Mouse (Mus musculus): Measurements from ENCODE around the gene Il17rb. TPM values are rescaled to one million over a fixed set of nuclear protein-coding genes. Genes with fewer than 3 reads are reported as not detected.

Il17rb gene
- polyA plus RNA-seq, 1 experiment from 2014 or later, result 0.69 TPM

DNA sequence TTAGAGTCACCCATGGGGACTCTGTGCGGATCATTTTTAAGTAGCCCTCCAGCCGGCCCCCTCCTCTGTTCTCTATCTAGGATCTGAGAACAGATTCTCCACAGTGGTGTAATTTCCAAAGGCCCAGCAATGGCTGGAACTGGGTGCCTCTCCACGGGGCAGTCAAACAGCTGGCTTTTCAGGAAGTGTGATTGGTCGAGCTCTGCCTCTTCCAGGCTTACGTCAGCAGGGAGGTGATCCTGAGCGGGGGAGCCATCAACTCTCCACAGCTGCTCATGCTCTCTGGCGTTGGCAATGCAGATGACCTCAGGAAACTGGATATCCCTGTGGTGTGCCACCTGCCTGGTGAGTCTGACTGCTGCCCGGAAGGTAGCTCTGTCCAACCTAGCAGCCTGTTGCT is 24.7 kb upstream of the Il17rb start:
- no peak overlapping the region for H3K4me3 ChIP-seq
- no peak for DNase-seq (ENCODE audit: low spot score)
- H3K27ac ChIP-seq, result no peak overlapping the region
- H3K9me3 ChIP-seq (replicated peaks), result no peaks in the 10 kb centered on the region
- H3K4me1 ChIP-seq, result peaks cover 13% of the 10 kb centered on the region; the same call in 1 of the 2 replicates
- 66% methylated on average over 8 of the region's 8 CpGs for WGBS
- no peaks in the 10 kb centered on the region for H3K36me3 ChIP-seq
- H3K27me3 ChIP-seq (ENCODE audit: low read depth, poor library complexity, severe bottlenecking), result no peaks in the 10 kb centered on the region

DNA sequence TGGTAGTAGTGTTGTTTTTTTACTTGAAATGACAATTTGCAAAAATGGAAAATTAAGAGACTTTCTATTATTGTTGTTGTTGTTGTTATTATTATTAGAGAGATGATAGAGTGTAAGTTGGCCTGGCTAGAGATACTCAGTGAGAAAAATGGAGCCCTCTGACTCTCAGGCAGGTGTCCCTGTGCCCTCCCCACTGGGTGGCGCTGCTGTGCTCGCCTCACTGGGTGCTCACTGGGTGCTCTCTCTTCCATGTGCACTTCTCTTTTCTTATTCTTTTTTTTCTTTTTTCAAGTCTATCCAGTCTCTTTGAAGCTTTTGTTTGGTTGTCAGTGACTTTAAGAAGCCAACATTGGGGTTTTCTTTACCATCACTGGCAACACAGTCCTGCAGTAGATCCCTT is 18.7 kb upstream of the Il17rb start:
- Histone ChIP-seq H3K27ac (no peak overlapping the region), H3K27me3 (ENCODE audit: low read depth, poor library complexity, severe bottlenecking) (no peaks in the 10 kb centered on the region), H3K4me1 (no peaks in the 10 kb centered on the region), H3K36me3 (no peaks in the 10 kb centered on the region), H3K4me3 (no peak overlapping the region), H3K9me3 (replicated peaks) (no peaks in the 10 kb centered on the region)
- DNase-seq (ENCODE audit: low spot score), result no peak
- 46% methylated on average over 2 of the region's 2 CpGs for WGBS

DNA sequence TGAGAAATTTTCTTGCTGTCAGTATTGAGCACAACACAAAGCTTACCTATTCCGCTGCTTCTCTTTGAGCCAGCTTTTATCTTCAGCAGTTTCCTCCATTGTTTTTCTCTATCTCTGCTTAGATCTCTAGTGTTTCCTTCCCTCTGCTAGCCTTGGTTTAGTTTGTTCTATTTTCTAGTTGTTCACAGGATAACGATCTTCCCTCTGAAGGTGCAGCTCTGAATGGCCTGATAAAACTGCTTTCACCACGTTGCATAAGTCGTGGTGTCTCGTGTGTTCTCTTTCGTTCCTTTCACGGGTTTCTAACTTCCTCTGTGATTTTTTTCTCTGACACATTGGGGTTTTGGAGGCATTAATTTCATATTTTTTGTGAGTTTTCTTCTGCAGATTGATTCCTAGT is 15.7 kb upstream of the Il17rb start:
- Histone ChIP-seq H3K36me3 (no peaks in the 10 kb centered on the region), H3K9me3 (replicated peaks) (no peaks in the 10 kb centered on the region), H3K27ac (no peak overlapping the region), H3K4me1 (no peaks in the 10 kb centered on the region; the same call in 1 of the 2 replicates), H3K4me3 (no peak overlapping the region), H3K27me3 (ENCODE audit: low read depth, poor library complexity, severe bottlenecking) (no peaks in the 10 kb centered on the region)
- DNase-seq (ENCODE audit: low spot score), result no peak
- 69% methylated on average over 7 of the region's 7 CpGs for WGBS

DNA sequence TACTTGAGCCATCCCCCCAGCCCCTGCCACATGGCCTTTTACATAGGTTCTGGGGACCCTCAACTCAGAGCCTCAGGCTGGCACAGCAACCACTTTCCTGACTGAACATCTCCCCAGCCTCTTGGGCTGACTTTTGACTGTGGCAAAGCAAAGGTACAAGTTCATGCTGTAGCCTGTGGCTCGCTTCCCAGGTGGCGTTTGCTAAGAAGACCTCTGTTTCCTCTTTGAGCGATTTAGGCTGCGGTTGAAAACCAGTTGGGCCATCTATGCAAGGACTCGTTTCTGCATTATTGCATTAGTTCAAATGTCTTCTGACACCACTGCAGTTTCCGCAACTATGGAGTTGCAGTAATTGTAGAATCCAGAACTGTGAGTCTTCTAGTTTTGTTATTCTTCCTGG is 13.8 kb upstream of the Il17rb start:
- Histone ChIP-seq H3K9me3 (replicated peaks) (no peaks in the 10 kb centered on the region), H3K4me1 (no peaks in the 10 kb centered on the region; the same call in 1 of the 2 replicates), H3K27me3 (ENCODE audit: low read depth, poor library complexity, severe bottlenecking) (no peaks in the 10 kb centered on the region), H3K36me3 (no peaks in the 10 kb centered on the region), H3K27ac (no peak overlapping the region), H3K4me3 (no peak overlapping the region)
- no peak for DNase-seq (ENCODE audit: low spot score)
- 93% methylated on average over 6 of the region's 6 CpGs for WGBS

DNA sequence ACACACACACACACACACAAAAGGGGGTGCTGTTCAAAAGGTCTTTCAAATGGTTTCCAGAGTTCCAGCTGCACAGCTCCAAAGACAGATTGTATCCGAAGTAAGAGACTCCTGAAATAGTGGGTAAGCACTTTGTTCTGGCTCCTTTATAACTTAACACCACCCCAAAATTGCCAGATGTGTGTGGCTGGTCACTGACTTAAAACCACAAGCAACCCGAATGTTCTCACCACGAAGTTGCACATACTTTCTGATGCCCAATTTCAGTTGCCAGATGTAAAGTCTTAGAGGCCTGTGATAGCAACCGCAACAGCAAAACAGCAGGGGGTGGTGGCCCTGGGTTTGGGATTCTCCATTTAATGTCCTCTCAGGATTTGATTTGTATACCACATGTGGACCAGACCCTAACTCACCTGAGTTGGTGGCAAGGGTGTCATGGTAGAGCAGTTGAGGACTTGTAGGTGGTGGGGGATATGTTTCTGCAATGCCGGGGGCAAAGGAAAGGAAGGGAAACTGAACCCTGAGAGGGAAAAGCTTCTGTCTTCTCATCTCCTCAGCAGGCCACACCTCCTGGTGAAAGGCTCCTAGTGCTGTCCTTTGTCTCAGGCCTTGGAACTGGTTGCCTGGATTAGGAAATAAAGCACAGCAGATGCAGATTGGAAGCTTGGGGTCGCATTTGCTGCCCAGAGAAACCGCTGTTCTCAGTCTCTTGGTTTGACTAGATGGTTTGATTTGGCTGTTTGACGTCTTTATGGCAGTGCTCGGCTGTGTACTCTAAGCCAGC is 11.3 kb upstream of the Il17rb start:
- H3K27me3 ChIP-seq (ENCODE audit: low read depth, poor library complexity, severe bottlenecking), result no peaks in the 10 kb centered on the region
- DNase-seq (ENCODE audit: low spot score), result no peak
- H3K36me3 ChIP-seq, result no peaks in the 10 kb centered on the region
- H3K4me3 ChIP-seq, result no peak overlapping the region
- peaks cover under 1% of the 10 kb centered on the region; the same call in 1 of the 2 replicates for H3K4me1 ChIP-seq
- no peaks in the 10 kb centered on the region for H3K9me3 ChIP-seq (replicated peaks)
- 47% methylated on average over 9 of the region's 9 CpGs for WGBS
- H3K27ac ChIP-seq, result 0 out of 2 replicates have a peak overlapping the region, but pooled peaks have one; percentile 19

DNA sequence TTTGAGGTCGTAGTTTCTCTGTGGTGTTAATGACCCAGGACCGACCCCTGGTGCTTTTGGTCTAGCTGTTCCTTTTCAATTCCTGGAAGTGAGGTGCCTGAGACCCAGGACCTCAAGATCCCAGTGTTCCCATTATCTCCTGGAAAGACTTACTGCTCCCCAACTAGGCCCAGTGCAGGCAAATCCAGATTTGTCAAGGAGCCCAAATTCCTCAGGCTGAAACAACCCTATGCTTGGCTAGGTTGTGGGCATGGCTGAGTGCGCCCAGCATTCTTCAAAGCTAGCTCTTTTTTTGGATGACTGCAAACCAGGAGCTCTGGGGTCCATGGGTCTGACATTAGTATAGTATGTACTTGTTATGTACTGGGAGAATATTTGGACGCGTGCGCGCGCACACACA is 10.7 kb upstream of the Il17rb start:
- DNase-seq (ENCODE audit: low spot score), result no peak
- 91% methylated on average over 8 of the region's 8 CpGs for WGBS
- H3K4me1 ChIP-seq, result peaks cover 7% of the 10 kb centered on the region; the same call in 1 of the 2 replicates
- no peak overlapping the region for H3K27ac ChIP-seq
- H3K36me3 ChIP-seq, result no peaks in the 10 kb centered on the region
- H3K27me3 ChIP-seq (ENCODE audit: low read depth, poor library complexity, severe bottlenecking), result no peaks in the 10 kb centered on the region
- H3K4me3 ChIP-seq, result no peak overlapping the region
- no peaks in the 10 kb centered on the region for H3K9me3 ChIP-seq (replicated peaks)

DNA sequence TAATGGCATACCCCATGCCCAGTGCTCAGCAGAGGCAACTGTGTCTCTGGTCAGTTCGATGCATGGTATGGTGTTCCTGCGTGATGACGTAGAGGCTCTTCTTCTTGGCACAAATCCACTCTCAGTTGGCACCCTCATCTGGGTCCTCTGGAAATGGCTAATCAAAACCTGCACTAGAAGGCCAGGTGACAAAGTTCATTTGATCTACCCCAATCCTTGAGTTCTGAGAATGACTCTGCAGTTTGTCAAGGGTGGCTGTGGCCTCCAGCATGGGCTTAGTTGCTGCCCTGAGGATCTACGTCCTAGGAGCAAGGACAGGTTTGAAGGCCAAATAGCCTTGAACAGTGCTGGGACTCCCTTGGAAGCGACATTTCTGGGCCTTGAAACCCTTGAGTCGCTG is 10.2 kb upstream of the Il17rb start:
- H3K27me3 ChIP-seq (ENCODE audit: low read depth, poor library complexity, severe bottlenecking), result no peaks in the 10 kb centered on the region
- no peak for DNase-seq (ENCODE audit: low spot score)
- peaks cover 9% of the 10 kb centered on the region; the same call in 1 of the 2 replicates for H3K4me1 ChIP-seq
- WGBS, result 93% methylated on average over 6 of the region's 6 CpGs
- no peak overlapping the region for H3K27ac ChIP-seq
- H3K4me3 ChIP-seq, result no peak overlapping the region
- no peaks in the 10 kb centered on the region for H3K36me3 ChIP-seq
- no peaks in the 10 kb centered on the region for H3K9me3 ChIP-seq (replicated peaks)

DNA sequence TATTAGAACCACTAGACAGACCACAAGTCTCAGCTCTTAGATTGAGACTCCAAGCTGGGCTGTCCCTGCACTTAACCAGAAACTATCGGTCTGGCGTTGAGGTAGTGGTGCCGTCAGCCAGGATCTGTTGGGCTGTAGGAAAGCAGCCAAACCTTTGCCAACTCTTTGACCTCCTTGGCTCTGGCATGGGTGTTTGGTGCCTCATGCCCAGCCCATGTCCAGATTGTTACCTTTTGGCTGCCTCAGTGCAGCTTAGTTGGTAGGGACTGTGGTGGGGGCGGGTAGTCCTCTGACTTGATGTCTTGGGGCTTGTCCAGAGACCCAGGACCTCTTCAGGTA is 9.7 kb upstream of the Il17rb start:
- 94% methylated on average over 4 of the region's 4 CpGs for WGBS
- no peak overlapping the region for H3K27ac ChIP-seq
- H3K9me3 ChIP-seq (replicated peaks), result no peaks in the 10 kb centered on the region
- H3K4me1 ChIP-seq, result peaks cover 9% of the 10 kb centered on the region; the same call in 1 of the 2 replicates
- no peaks in the 10 kb centered on the region for H3K36me3 ChIP-seq
- DNase-seq (ENCODE audit: low spot score), result no peak
- H3K27me3 ChIP-seq (ENCODE audit: low read depth, poor library complexity, severe bottlenecking), result no peaks in the 10 kb centered on the region
- H3K4me3 ChIP-seq, result no peak overlapping the region

DNA sequence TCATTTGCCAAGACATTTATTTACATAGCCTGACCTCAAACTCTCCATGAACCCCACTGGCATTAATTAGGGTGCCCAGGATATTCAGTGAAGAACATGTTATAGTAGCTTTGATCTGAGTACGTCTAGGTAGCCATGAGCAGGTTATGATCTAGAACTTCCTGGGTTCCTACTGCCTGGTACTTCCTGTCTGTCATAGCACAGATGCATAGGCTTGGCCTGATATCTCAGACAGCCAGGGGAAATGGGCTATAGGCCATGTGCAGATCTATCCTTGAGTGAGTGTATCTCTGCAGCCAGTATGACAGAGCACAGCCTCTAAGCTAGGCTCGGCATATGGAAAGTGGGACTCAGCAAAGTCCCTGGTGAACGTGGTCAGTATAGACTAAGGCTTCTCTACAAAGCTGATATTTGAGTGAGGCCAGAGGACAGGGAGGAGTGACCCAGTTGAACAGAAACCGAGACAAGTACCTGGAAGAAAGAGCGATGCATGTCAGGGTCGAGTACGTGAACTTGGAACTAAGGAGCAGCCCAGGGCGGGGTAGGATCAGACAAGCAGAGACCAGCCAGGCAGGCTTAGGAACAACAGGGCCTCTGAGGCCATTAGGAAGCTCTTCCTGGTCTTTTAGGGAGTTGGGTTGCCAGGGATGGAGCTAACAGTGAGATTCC is 9.2 kb upstream of the Il17rb start:
- Histone ChIP-seq H3K4me3 (no peak overlapping the region), H3K9me3 (replicated peaks) (no peaks in the 10 kb centered on the region), H3K27me3 (ENCODE audit: low read depth, poor library complexity, severe bottlenecking) (no peaks in the 10 kb centered on the region), H3K36me3 (no peaks in the 10 kb centered on the region), H3K27ac (no peak overlapping the region), H3K4me1 (peaks cover 9% of the 10 kb centered on the region; the same call in 1 of the 2 replicates)
- WGBS, result 90% methylated on average over 8 of the region's 8 CpGs
- DNase-seq (ENCODE audit: low spot score), result no peak

DNA sequence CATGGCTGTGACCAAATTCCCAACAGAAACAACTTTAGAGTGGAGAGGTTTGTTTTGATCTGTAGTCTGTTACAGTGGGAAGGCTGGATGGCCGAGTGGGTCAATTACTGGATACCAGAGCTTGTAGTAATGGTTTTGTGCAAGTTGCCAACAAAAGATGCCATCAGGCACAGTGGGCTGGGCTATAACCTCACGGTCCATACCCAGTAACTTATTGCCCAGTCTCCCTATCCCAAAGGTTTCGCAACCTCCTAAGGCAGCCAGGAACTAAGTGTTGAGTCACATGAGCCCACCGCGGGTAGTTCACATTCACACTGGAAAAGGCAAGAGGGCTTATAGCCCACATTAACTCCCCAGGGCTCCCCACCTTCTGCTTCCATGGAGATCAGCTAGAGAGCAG is 8.0 kb upstream of the Il17rb start:
- Histone ChIP-seq H3K27ac (no peak overlapping the region), H3K9me3 (replicated peaks) (no peaks in the 10 kb centered on the region), H3K27me3 (ENCODE audit: low read depth, poor library complexity, severe bottlenecking) (no peaks in the 10 kb centered on the region), H3K4me3 (no peak overlapping the region), H3K36me3 (no peaks in the 10 kb centered on the region), H3K4me1 (peaks cover 17% of the 10 kb centered on the region)
- 91% methylated on average over 5 of the region's 5 CpGs for WGBS
- no peak for DNase-seq (ENCODE audit: low spot score)

DNA sequence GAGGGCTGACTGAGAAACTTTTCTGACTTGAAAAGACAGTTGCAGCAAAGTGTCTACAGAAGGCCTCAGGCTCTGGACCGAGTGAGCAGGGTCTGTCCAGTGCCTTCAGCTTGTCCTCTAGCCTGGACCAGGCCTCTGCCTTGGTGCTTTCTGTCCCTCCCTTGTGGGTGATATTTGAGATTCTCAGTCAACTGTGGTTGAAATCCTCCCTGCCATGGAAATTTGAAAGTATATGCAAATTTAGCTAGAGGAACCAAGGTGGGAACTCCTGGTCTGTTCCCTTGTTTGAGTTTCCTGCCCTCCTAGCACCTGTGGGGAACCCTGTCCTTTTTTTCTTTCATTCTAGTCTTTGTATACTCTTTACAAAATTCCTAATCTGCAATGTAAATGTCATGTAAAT is 6.3 kb upstream of the Il17rb start:
- DNase-seq (ENCODE audit: low spot score), result no peak
- H3K36me3 ChIP-seq, result no peaks in the 10 kb centered on the region

DNA sequence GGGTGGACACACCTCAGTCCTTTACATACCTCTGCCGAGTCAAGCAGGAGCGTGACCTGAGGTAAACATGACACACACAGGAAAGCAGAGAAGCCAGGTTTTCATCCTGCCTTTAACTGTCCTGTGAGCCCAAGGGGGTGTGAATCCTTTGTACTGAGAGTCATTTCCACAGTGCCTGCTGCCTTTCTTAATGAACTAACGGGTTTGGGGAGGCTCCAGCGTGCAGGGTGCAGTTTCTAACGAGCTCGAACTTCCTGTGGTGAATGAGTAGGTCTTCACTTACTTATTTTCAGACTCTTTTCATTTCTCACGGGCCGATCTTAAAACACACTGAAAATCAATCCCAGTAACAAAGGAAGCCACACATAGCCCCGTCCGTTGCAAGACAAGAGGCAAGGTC is 5.8 kb upstream of the Il17rb start:
- Histone ChIP-seq H3K27ac (0 out of 2 replicates have a peak overlapping the region, but pooled peaks have one; percentile 11), H3K36me3 (no peaks in the 10 kb centered on the region), H3K27me3 (ENCODE audit: low read depth, poor library complexity, severe bottlenecking) (peaks cover 16% of the 10 kb centered on the region), H3K4me1 (peaks cover 22% of the 10 kb centered on the region), H3K9me3 (replicated peaks) (no peaks in the 10 kb centered on the region), H3K4me3 (no peak overlapping the region)
- 63% methylated on average over 10 of the region's 10 CpGs for WGBS
- DNase-seq (ENCODE audit: low spot score), result no peak

More for the DNA sequence above, 6.3 kb upstream of the Il17rb start:
- Histone ChIP-seq H3K4me1 (peaks cover 21% of the 10 kb centered on the region), H3K27me3 (ENCODE audit: low read depth, poor library complexity, severe bottlenecking) (peaks cover 11% of the 10 kb centered on the region), H3K4me3 (no peak overlapping the region), H3K9me3 (replicated peaks) (no peaks in the 10 kb centered on the region), H3K27ac (0 out of 2 replicates have a peak overlapping the region, but pooled peaks have one; percentile 11)
- WGBS, result 74% methylated on average over 1 of the region's 1 CpGs

DNA sequence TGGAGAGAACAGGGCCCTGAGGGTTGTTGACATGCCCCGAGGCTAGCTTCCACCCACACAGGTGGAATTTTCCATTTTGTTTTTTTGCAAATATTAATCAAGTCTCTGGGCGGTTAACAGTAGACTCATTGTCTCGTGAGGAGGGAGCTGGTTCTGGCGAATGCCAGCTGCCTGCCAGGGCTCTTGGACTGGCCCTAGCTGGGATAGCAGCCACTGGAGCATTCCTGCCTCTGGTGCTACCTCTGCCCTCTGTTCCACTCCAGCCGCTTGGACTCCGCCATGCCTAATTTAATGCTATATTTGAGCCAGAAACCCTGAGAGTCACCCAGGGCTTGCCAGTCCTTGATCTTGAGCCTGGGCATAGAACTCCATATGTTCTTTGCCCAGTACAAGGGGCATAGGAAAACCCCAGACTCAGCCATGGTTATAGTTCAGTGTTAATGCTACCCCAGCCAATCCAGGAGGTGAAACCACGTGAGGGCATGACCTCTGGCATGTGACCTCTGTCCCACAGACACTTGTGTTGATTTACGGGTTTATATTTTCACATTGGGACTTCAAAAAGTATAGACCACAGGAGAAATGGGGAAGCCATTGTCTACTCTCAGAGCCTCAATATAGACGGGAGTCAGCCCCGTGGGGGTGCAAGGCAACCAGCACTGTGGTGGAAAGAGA is 3.3 kb upstream of the Il17rb start:
- H3K4me3 ChIP-seq, result no peak overlapping the region
- H3K36me3 ChIP-seq, result no peaks in the 10 kb centered on the region
- no peaks in the 10 kb centered on the region for H3K9me3 ChIP-seq (replicated peaks)
- WGBS, result 82% methylated on average over 10 of the region's 10 CpGs
- H3K27ac ChIP-seq, result no peak overlapping the region
- peaks cover 41% of the 10 kb centered on the region for H3K27me3 ChIP-seq (ENCODE audit: low read depth, poor library complexity, severe bottlenecking)
- no peak for DNase-seq (ENCODE audit: low spot score)
- peaks cover 34% of the 10 kb centered on the region for H3K4me1 ChIP-seq
